Mouse (Mus musculus) inflammation-experienced regulatory T-cells (primary cell): Measurements from ENCODE around the gene Tnfrsf14. TPM values are rescaled to one million over a fixed set of nuclear protein-coding genes. Genes with fewer than 3 reads are reported as not detected.

Experiments used
- polyA plus RNA-seq, 2 experiments: library from polyadenylated mRNA; unstranded; fragments of 100-300 nt; shearing (Covaris generic); gene quantifications; one replicate each; pipeline ENCODE4 v1.2.1; 2017

Tnfrsf14 gene
- polyA plus RNA-seq: 1 to 10 TPM; 8.8 to 8.9 TPM

GRCm38 (mm10) chr4:154928395-154929087 is at the start of gene Tnfrsf14:
Gene Tnfrsf14, minus strand, starts transcription at chr4:154928563.

DNA sequence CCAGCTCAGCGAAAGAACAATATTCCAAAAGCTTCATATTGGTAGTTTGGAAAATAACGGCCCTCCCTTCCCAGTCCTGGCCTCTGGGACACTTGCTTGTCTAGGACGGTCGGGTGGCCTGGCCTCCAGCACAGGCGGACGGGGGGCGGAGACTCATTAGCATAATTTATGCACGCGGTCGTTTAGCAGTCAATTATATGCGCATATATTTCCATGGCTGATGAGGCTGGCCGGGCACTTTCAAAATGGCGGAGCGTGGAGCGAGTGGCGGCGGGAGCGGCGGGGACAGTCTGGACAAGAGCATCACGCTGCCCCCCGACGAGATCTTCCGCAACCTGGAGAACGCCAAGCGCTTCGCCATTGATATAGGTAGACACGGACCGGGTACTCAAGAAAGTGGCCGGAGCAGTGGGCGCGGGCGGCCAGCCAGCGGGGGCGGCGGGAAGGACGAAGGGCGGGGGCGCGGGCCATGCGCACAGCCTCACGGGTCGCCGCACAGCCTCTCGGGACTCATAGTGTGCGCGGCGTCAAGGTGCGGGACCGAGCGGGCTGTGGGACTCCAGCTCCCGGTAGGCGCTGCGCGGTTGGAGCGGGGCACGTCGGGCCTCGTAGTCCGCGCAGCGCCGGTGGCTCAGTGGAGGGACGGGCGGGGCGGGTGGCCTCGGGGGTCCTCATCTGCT is 35.7 kb upstream of the Tnfrsf14 start, which contains the start of gene Pank4:
TSS of gene Pank4 (plus strand) at position 223 of the 680 bp plus-strand sequence.

DNA sequence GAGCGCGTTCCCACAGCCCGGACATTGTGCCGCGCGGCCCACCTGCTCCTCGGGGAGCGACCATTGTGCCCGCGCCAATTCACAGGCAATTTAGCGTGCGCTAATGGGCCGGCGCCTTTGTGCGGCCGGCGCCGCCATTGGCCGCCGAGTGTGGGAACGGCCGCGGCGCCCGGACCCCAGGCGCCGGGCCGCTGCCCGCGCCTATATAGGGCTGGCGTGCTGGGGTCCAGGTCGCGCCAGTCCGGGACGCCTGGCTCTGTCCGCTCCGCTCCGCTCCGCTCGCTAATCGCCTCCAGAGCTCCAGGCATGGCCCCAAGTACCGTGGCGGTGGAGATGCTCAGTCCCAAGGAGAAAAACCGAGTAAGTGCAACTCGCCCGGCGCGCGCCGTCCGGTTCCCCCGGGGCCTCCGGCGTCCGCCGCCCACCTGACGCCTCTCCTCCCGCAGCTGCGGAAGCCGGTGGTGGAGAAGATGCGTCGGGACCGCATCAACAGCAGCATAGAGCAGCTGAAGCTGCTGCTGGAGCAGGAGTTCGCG is 32.4 kb upstream of the Tnfrsf14 start, which contains the start of gene Hes5:
TSS of gene Hes5 (plus strand) at position 234 of the 536 bp plus-strand sequence.

DNA sequence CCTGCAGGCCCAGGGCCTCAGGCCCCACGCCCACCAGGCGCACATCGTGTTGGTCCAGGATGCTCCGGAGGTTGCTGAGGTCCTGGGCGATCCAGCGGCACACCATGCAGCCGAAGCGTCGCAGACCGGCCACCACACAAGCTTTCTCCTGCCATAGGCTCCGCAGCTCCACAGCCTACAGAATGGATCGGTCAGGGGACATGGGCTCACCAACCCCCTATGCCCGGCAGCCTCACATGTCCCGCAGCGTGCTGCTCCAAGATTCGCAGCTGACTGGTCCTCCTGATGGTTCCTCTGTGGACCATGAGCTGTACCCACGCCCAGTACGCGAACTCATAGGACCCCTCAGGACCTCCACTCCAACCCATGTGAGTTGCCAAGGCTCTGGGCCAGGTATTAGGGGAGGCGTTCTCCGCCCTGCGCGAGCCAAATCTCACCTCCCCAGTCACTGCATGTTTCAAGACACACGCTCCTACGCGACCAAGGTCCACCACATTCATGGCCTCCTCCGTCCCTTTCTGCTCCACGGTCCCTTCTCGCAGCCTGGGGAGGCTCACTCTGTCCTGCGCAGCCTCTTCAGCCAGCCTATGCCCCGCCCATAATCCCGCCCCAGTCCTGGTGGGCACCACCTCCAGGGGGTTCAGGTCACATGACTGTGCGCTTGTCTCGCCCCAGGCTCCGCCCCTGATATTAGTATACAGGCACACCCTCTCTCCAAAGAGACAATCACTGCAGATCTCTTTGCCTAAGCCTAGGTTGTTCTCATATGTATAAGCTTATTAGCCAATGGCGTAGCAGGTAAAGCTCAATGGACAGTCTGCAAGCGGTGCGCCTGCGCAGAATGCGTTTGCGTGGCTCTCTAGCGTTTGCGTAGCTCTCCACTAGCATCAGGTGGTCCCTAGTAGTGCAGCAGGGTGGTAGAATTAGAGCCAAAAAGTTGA is 29.6 kb downstream of the Tnfrsf14 start, which contains the start of gene Fam213b:
TSS of gene Fam213b (minus strand) at position 630 of the 941 bp plus-strand sequence.

Other genes starting within 250 kb of the Tnfrsf14 start
- gene Ttc34, start 91.1 kb downstream of the Tnfrsf14 start, polyA plus RNA-seq: 1 to 10 TPM in 1 of 2 experiments, under 1 TPM in 1; 0.84 to 4.7 TPM
- gene Mmel1, start 59.0 kb downstream of the Tnfrsf14 start, polyA plus RNA-seq: under 1 TPM; 0.06 to 0.12 TPM
- 1 to 10 TPM; 3.5 to 7.4 TPM for gene Fam213b, start 29.4 kb downstream of the Tnfrsf14 start, polyA plus RNA-seq
- 1 to 10 TPM; 1.4 to 1.8 TPM for gene Hes5, start 32.4 kb upstream of the Tnfrsf14 start, polyA plus RNA-seq
- gene Pank4, start 35.6 kb upstream of the Tnfrsf14 start, polyA plus RNA-seq: 10 to 100 TPM; 54.2 to 78.8 TPM
- under 1 TPM in 1 of 2 experiments, not detected in 1; 0.27 TPM for gene Plch2, start 128.2 kb upstream of the Tnfrsf14 start, polyA plus RNA-seq
- 10 to 100 TPM; 13.9 to 17.9 TPM for gene Pex10, start 138.5 kb upstream of the Tnfrsf14 start, polyA plus RNA-seq
- gene Rer1, start 157.8 kb upstream of the Tnfrsf14 start, polyA plus RNA-seq: 100 to 1,000 TPM; 166 to 191 TPM
- 1 to 10 TPM; 2.8 to 4.7 TPM for gene Morn1, start 158.0 kb upstream of the Tnfrsf14 start, polyA plus RNA-seq